Mouse (Mus musculus) thymus, adult 2 months (tissue): ENCODE data around the gene Rel.

Source experiments
- CTCF ChIP-seq: fragments of 200-500 bp; IDR thresholded peaks from 2 replicates; pipeline ENCODE4 v1.5.1; 2012; ENCODE audit warnings: mild to moderate bottlenecking, control low read depth, low read length, moderate library complexity, borderline replicate concordance; ENCODE audit not compliant: control insufficient read depth, poor library complexity, insufficient read depth; ENCODE audit errors: extremely low read depth
- POLR2A ChIP-seq: fragments of 200-500 bp; IDR thresholded peaks from 2 replicates; pipeline ENCODE4 v1.6.1; 2012; ENCODE audit warnings: mild to moderate bottlenecking, low read length, control low read depth, moderate library complexity; ENCODE audit not compliant: control insufficient read depth, poor library complexity, insufficient read depth; ENCODE audit errors: extremely low read depth

DNA sequence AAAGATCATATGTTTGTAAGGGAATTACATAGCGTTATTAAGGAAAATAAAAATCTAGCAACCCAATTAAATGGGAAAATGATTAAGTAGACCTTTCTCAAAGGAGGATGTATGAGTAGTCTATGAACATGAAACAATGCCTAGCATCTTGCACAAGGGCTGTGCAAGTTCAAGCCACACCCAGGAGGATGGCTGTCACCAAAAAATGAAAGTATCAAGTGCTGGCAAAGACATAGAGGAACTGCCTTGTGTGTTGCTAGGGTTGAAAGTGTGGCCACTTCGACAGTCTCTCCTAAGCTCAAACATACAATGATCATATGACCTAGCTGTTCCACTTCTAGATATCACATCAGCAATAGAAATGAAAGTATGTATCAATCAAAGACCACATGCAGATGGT lies 51.9 kb downstream of the Rel start:
- TF ChIP-seq CTCF (no peak), POLR2A (no peak)
